Mouse (Mus musculus) layer of hippocampus, postnatal 14 days (tissue): ENCODE measurements around the gene Svs6. TPM values are rescaled to one million over a fixed set of nuclear protein-coding genes. Genes with fewer than 3 reads are reported as not detected.

ENCODE experiments used
- microRNA-seq, 2 experiments: library from miRNA; unstranded; fragments of <30 nt; microRNA quantifications; one replicate each; pipeline ENCODE4 v1.2.0; 2021
- total RNA-seq, 2 experiments: library from RNA; stranded (reverse); gene quantifications; 2 replicates each; pipeline ENCODE4 v1.2.3; 2021

Gene Svs6
- total RNA-seq, 2 experiments from 2014 or later, result not detected

Small RNA genes lying within 50 kb of the gene (microRNA-seq; reads per million reads assigned to microRNA genes)
- gene Mir7678, result 0 reads per million in 2 experiments

Other genes starting within 250 kb of the Svs6 start
- gene Stk4, start 246.4 kb upstream of the Svs6 start, total RNA-seq, result 10 to 100 TPM; 41.5 to 43.0 TPM
- gene Tomm34, start 245.6 kb upstream of the Svs6 start, total RNA-seq, result 10 to 100 TPM; 55.3 to 58.4 TPM
- 1 to 10 TPM; 5.9 to 6.4 TPM for gene Kcns1, start 145.6 kb upstream of the Svs6 start, total RNA-seq
- gene Wfdc5, start 134.0 kb upstream of the Svs6 start, total RNA-seq, result not detected
- not detected for gene Wfdc12, start 126.1 kb upstream of the Svs6 start, total RNA-seq
- not detected for gene Wfdc15a, start 116.6 kb upstream of the Svs6 start, total RNA-seq
- gene Wfdc15b, start 95.1 kb upstream of the Svs6 start, total RNA-seq, result not detected
- not detected for gene Svs2, start 78.3 kb upstream of the Svs6 start, total RNA-seq
- gene Svs3b, start 60.1 kb upstream of the Svs6 start, total RNA-seq, result not detected
- gene Svs4, start 38.3 kb upstream of the Svs6 start, total RNA-seq, result not detected
- gene Svs3a, start 27.5 kb upstream of the Svs6 start, total RNA-seq, result not detected
- gene Svs5, start 16.0 kb downstream of the Svs6 start, total RNA-seq, result not detected
- 1 to 10 TPM; 1.2 to 2.0 TPM for gene Slpi, start 72.3 kb downstream of the Svs6 start, total RNA-seq
- under 1 TPM; 0.41 to 0.91 TPM for gene Rbpjl, start 86.4 kb downstream of the Svs6 start, total RNA-seq
- gene Matn4, start 88.4 kb downstream of the Svs6 start, total RNA-seq, result 10 to 100 TPM; 21.2 to 21.6 TPM
- 100 to 1,000 TPM; 117 to 137 TPM for gene Sdc4, start 127.1 kb downstream of the Svs6 start, total RNA-seq
- 10 to 100 TPM; 39.1 to 44.7 TPM for gene Sys1, start 140.2 kb downstream of the Svs6 start, total RNA-seq
- gene Gm20458, start 144.2 kb downstream of the Svs6 start, total RNA-seq, result 10 to 100 TPM; 12.7 to 18.8 TPM
- gene Trp53tg5, start 157.0 kb downstream of the Svs6 start, total RNA-seq, result not detected
- 10 to 100 TPM; 87.6 to 88.0 TPM for gene Dbndd2, start 169.4 kb downstream of the Svs6 start, total RNA-seq
- 10 to 100 TPM; 95.2 to 96.5 TPM for gene Pigt, start 180.8 kb downstream of the Svs6 start, total RNA-seq
- 1 to 10 TPM in 1 of 2 experiments, not detected in 1; 5.6 TPM for gene Wfdc2, start 245.7 kb downstream of the Svs6 start, total RNA-seq